Mouse (Mus musculus) CD4-positive, CD25-positive, alpha-beta regulatory T cell (primary cell): ENCODE results near the gene Gm11096. TPM values are rescaled to one million over a fixed set of nuclear protein-coding genes. Genes with fewer than 3 reads are reported as not detected.

Experiments
- polyA plus RNA-seq: library from polyadenylated mRNA; unstranded; fragments of 100-300 nt; shearing (Covaris generic); gene quantifications from one replicate; pipeline ENCODE4 v1.2.1, GENCODE M21; 2017

Gm11096 gene
- not detected for polyA plus RNA-seq

DNA sequence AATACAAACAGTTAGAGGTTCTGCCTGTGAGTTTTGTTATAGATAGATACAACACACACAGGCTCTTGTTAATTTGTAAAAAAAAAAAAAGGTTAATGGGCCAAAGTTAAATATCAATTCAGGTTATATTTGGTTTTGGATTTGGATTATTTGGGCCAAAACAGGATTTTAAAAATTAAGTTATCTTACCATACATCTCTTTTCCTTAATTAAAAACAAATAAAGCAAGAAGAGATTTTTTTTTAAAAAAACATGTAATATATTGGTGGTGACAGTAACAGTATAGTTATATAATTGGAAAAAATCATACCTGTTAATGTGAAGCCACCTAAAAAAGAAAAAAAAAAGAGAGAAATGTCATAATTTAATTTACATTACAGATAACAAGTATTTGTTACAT lies at the start of gene Gm11096:
Gene Gm11096, plus strand, starts transcription at position 301 of the 400 bp plus-strand sequence.

